Mouse (Mus musculus): ENCODE data around the gene Tlx2.
A peak's percentile ranks its signal among the peaks of the same experiment; 100 is the strongest.

The Tlx2 gene

GRCm38 (mm10) chr6:83054074-83054851, 15.8 kb downstream of the Tlx2 start, which contains the start of gene Aup1:
TSS of gene Aup1 (plus strand) at chr6:83054521.
- DNase-seq (ENCODE audit: low spot score) = peak; percentile 83

GRCm38 (mm10) chr6:83053136-83053960, 16.7 kb downstream of the Tlx2 start:
- no peak for DNase-seq (ENCODE audit: low spot score)

DNA sequence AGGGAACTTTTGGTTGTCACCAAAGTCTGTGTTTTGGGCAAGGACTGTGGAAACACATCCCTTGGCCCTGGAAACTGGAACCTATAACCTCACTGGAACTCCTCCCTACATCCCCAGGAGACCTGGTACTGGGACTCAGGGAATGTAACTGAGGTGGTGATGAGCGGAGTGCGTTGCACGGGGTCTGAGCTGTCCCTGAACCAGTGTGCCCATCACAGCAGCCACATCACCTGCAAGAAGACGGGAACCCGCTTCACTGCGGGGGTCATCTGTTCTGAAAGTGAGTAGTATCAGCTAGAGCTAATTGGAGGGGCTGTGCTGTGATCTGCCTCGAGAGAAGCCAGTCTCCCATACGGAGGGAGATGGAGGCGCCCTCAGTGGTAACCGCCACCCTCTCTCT, 20.7 kb downstream of the Tlx2 start:
- no peak for DNase-seq (ENCODE audit: low spot score)

- DNase-seq (ENCODE audit: low spot score) = no peak
These were observed 25.4 kb downstream of the Tlx2 start for GRCm38 (mm10) chr6:83044742-83045141.

DNA sequence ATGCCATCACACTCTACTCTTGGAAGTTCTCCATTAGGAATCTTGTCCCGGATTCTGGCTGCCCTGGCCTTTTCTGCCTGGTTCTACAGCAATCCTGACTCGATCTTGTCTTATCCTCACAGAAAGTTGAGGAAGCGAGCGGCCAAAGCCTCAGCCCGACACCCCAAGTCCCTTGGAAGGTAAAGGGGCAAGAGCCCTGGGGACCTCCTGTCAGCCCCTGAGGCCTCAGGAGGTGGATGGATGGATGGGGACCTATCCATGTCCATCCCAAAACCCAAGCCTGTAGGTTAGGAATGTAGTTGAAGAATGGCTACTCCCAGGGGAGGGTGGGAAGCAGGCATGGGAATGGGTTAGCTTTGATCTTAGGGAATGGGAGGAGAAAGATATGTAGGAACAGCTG, 26.1 kb downstream of the Tlx2 start:
- no peak for DNase-seq (ENCODE audit: low spot score)

DNA sequence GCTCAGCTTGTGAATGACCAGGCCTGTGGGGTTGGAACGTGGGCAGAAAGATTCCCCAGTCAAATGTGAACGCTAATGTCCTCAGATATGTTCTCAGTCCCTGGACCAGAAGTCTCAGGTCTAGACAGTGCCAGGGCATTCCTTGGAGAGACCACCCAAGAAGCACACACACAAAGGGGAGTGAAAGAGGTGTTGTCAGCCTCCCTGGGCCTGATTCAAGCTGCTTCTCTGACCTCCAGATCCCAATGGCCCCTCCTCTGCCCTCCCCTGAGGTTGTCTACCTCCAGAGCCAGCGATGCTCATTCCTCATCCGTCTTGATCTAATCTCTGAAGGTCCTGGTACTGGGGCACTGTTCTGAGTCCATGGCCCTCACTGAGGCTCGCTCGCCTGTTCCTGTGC, 26.5 kb downstream of the Tlx2 start:
- no peak for DNase-seq (ENCODE audit: low spot score)

GRCm38 (mm10) chr6:83040601-83041000, 29.5 kb downstream of the Tlx2 start:
- no peak for DNase-seq (ENCODE audit: low spot score)

- peak; percentile 71 for DNase-seq (ENCODE audit: low spot score)
These were observed 31.5 kb downstream of the Tlx2 start for GRCm38 (mm10) chr6:83038496-83039012.

- DNase-seq (ENCODE audit: low spot score) = no peak
These were observed 32.9 kb downstream of the Tlx2 start for GRCm38 (mm10) chr6:83037188-83037587.

GRCm38 (mm10) chr6:83034463-83035055, 35.5 kb downstream of the Tlx2 start:
- no peak for DNase-seq (ENCODE audit: low spot score)

- peak; percentile 52 for DNase-seq (ENCODE audit: low spot score)
These were observed 36.6 kb downstream of the Tlx2 start, which contains the start of the genes Dok1 and Loxl3 for GRCm38 (mm10) chr6:83033249-83034185. TSS of gene Dok1 (minus strand) at chr6:83033471. TSS of gene Loxl3 (plus strand) at chr6:83034173.

DNA sequence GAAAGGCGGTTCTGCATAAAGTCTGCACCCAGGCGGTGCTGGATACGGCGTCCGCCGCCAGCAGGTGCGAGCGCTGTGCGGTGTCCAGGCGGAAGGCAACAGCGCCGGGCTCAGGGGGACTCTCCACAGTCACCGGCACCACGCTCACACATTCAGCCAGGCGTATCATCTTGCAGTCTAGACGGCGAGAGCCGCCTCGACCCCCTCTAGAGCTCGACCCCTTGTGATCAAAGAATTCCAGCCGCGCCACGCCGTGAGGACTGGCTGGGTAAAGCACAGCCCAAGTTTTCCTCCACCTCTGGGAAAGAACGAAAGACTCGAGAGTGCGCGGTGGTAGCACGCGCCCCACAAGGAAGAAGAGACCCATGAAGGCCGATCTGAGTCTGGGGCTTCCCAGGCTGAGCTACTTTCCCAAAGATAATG, 37.3 kb downstream of the Tlx2 start:
- peak; percentile 45 for DNase-seq (ENCODE audit: low spot score)

DNA sequence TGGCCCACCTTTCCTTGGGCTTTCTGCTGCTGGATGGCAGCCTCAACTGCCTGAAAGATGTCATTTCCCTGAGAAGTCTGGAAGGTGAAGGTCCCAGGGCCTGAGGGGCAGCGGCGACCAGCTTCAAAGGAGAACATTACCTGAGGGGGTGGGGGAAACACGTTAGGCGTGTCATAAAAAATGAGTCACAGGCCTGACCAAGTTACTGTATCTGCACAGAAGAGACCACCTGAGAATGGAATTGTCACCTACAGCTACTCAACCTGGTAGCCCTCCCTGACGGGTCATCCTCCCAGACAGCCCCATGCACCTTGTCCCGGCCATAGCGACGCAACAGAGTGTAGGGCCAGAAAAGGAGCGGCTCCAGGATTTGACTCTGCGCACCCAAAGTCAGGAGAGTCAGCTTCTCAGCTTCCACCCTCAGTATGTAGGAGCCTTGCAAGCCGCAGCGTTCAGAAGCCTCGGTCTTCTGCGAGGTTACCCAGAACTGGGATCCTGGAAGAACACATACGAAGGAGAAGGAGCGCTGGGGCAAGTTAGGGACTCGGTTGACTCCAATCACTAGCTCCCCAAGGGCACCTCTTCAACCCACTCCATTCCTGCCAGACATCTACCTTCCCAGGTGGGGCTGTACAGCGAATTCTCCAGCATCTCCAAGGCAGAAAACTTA, 38.0 kb downstream of the Tlx2 start:
- no peak for DNase-seq (ENCODE audit: low spot score)

DNA sequence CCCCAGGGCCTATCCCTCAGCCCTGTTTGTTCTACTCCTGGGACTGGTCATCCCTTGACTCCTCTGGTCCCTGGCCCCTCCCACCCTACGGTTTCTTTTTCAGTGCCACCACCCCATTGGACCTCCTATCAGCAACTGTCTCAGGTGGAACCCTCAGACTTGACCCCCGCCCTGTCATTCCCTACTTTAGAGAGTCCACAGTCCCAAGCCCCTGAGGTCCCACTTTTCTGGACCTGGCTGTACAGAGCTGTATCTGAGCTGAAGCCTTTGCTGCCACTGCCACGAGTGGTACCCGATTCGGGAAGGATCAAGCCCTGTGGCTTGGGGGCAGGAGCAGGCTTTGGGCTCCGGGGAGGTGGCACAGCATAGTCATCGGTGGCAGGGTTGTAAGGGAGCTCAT, 39.0 kb downstream of the Tlx2 start:
- DNase-seq (ENCODE audit: low spot score) = no peak

- DNase-seq (ENCODE audit: low spot score) = no peak
These were observed 40.3 kb downstream of the Tlx2 start for GRCm38 (mm10) chr6:83029777-83030176.

GRCm38 (mm10) chr6:83027706-83028105, 42.4 kb downstream of the Tlx2 start:
- no peak for DNase-seq (ENCODE audit: low spot score)

DNA sequence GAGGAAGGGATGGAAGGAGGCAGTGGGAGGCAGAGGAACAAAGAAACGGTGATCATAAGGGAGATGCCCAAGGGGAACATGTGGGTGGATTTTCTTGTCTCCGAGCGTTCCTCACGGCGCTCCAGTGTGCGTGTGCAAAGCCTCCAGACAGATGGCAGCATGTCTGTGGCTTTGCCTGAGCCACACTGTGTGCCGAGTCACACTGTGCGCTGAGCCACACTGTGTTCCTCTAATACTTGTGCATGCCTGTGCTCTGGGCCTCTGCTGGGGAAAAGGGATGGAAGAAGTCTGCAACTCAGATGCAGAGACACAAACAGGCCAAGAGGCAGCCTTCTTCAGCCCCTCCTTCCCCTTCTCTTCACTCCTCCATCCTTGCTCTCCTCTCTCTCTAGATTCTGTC, 42.8 kb downstream of the Tlx2 start:
- no peak for DNase-seq (ENCODE audit: low spot score)

- no peak for DNase-seq (ENCODE audit: low spot score)
These were observed 44.9 kb downstream of the Tlx2 start for GRCm38 (mm10) chr6:83025221-83025620.

- no peak for DNase-seq (ENCODE audit: low spot score)
These were observed 45.7 kb downstream of the Tlx2 start for GRCm38 (mm10) chr6:83024421-83024820.

DNA sequence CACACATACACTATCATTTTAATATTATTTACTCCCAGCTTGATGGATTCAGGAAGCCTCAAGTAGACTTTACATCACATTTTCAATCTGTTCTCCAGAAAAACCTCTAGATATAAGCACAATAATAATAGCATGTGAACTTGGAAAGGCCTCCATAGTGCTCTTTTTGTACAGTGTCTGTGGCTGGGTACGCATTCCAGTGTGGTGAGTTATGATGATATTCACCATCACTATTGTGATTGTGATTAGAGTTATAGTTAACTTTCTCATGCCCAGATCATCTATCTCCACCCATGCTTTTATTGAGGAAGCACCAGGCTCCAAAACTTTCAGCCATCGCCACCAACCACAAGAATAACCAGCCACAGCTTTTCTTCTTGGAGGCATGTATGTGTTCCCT, 46.3 kb downstream of the Tlx2 start:
- no peak for DNase-seq (ENCODE audit: low spot score)

DNA sequence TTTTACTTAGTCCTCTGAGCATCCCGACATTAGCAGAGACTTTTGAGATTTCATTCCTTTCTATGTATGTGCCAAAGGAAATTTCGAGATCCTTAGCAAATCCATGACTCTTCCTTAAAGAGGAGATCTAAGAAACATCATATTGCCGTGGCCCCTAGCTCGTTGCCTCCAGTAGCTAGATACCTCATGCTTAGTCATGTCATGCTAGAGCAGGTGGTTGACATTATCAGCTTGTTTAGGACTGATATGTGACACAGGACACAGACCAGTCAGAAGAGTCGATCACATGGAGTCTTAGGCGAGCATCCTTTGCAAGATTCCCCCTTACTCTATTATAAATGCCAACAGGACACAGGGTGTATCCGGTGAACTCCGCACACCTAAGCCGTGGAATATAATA, 47.1 kb downstream of the Tlx2 start:
- no peak for DNase-seq (ENCODE audit: low spot score)

Data from ovary, postnatal 10 days (tissue).